Mouse (Mus musculus): ENCODE results near the gene Aym1. TPM values are rescaled to one million over a fixed set of nuclear protein-coding genes. Genes with fewer than 3 reads are reported as not detected.

Aym1 gene
- polyA plus RNA-seq, 1 experiment from 2014 or later: not detected

DNA sequence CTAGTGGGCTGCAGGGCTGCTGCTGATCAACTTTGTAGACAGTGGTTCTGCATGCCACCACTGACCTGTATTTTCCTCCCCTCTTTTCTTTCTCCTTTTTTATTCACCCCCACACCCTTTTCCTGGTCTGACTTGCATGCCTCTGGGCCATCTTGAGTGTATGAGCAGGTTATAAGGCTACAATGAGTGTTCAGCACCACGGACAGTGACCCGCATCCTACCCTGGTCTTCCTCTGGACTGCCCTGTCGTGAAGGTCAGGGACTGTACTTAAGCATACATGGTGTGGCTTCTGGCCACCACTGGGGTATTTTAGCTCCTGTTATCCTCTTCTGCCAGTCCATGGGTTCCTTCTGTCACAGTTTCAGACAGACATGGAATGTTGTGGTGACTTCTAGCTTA, 50.3 kb downstream of the Aym1 start:
- Histone ChIP-seq H3K4me1 (replicated peaks; ENCODE audit: control insufficient read depth, insufficient read depth, low read length) (no peaks in the 10 kb centered on the region), H3K9ac (ENCODE audit: low read depth, low read length) (no peak overlapping the region), H3K9me3 (ENCODE audit: control insufficient read depth, low read length) (no peaks in the 10 kb centered on the region), H3K36me3 (ENCODE audit: control insufficient read depth, insufficient read depth, low read length) (no peaks in the 10 kb centered on the region), H3K4me2 (replicated peaks; ENCODE audit: low read depth, low read length) (no peak overlapping the region), H3K27me3 (ENCODE audit: control insufficient read depth, insufficient read depth, low read length) (no peaks in the 10 kb centered on the region), H3K27ac (ENCODE audit: low read depth, low read length) (no peak overlapping the region), H3K4me3 (ENCODE audit: low read depth, low read length) (no peak overlapping the region)
- DNase-seq (ENCODE audit: low spot score) (peak; percentile 64), ATAC-seq (ENCODE audit: low FRiP score) (no peak)
- WGBS: 6% methylated on average over 3 of the region's 3 CpGs

Other genes with a start within 250 kb of the Aym1 start
- 1.2 and 1.5 TPM in 2 replicates for gene 2900026A02Rik, start 136.1 kb upstream of the Aym1 start, polyA plus RNA-seq (2014; fragmentation: Nextera tagmentation; extraction: Ambion mirVana)
- 0.08 TPM in 1 of 2 replicates, not detected in the other for gene Tmem211, start 130.4 kb upstream of the Aym1 start, polyA plus RNA-seq (2014; fragmentation: Nextera tagmentation; extraction: Ambion mirVana)
- gene Sgsm1, start 46.5 kb upstream of the Aym1 start, polyA plus RNA-seq (2014; fragmentation: Nextera tagmentation; extraction: Ambion mirVana): 8.5 and 10.5 TPM in 2 replicates
- gene Wscd2, start 133.0 kb downstream of the Aym1 start, polyA plus RNA-seq (2014; fragmentation: Nextera tagmentation; extraction: Ambion mirVana): 7.7 and 8.5 TPM in 2 replicates